Mouse (Mus musculus): ENCODE measurements at regions not wholly inside any gene's neighbourhood (a gene's known extent, or its start where the extent isn't known, plus 50 kb on each side); places are given as distances from the start of the nearest gene placed in this dataset.

DNA sequence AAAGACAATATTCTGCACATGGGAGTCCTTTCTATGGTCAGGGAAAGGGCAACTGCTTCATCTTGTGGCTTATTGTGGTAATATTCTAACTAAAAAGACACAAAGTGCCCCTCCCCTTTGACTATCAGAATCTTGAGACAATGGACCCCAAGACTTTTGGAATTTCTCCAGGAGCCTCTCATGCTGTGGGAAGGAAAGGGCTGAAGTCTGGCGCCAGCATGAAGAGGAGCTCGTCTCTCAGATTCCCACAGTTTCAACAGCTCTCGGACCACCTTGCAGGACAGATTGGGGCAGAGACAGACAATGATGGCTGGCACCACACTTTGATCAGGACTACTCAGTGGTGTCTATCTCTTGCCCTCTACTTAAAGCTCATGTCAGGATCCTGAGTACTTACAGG, 311.8 kb downstream of the Tbc1d1 start:
- H3K4me1 ChIP-seq (replicated peaks; ENCODE audit: control insufficient read depth, insufficient read depth, low read length), result no peaks in the 10 kb centered on the region
- WGBS, result 90% methylated on average over 3 of the region's 3 CpGs
- H3K36me3 ChIP-seq (ENCODE audit: control insufficient read depth, insufficient read depth, low read length), result no peaks in the 10 kb centered on the region
- no peaks in the 10 kb centered on the region for H3K9me3 ChIP-seq (ENCODE audit: control insufficient read depth, low read length)
- ATAC-seq (replicated peaks; ENCODE audit: low FRiP score, low TSS enrichment, low read depth), result no peak
- no peak overlapping the region for H3K4me2 ChIP-seq (ENCODE audit: low read length)
- H3K4me3 ChIP-seq (ENCODE audit: low read depth, low read length), result no peak overlapping the region
- no peak overlapping the region for H3K9ac ChIP-seq (ENCODE audit: low read length)
- no peaks in the 10 kb centered on the region for H3K27me3 ChIP-seq (replicated peaks; ENCODE audit: control insufficient read depth, insufficient read depth, low read length)
- no peak overlapping the region for H3K27ac ChIP-seq (ENCODE audit: low read depth)
- DNase-seq (ENCODE audit: low spot score), result no peak

DNA sequence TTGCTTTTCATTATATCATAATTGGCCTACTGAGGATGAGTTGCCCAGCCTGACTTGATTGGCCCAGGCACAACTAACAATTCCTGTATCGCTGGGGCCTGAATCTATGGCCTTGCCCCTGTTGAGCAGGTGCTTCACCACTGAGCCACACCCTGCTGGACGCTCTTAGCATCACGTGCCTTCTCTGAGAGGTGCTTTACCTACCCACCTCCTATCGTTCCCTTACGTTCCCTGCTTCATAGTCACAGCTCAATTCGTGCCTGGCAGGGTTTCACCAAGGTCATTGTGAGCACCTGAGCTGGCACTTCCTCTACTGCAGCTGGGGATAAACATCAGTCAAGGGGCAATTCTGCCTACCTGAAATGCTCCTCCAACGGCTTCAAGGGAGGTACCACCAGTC, 312.2 kb downstream of the Tbc1d1 start:
- ATAC-seq (replicated peaks; ENCODE audit: low FRiP score, low TSS enrichment, low read depth), result no peak
- 79% methylated on average over 7 of the region's 7 CpGs for WGBS

DNA sequence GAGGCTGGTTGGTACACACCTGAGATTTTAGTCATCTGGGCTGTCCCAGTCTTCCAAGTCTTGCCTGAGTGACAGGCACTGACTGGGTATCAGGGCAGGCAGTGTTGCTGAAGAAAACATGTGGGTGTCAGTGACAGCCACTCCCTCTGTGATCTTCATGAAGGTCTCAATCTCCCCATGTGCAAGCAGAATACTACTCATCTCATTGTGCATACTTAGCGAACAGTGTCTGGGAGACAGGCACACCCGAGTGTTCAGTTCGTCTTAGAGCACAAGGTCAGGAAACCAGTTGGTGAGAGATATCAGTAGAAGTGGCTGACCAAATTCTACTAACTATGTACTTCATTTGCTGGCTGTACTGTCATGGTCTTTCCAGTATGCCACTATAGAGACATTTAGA, 315.9 kb downstream of the Tbc1d1 start:
- Histone ChIP-seq H3K4me3 (ENCODE audit: low read depth, low read length) (no peak overlapping the region), H3K36me3 (ENCODE audit: control insufficient read depth, insufficient read depth, low read length) (no peaks in the 10 kb centered on the region), H3K27me3 (replicated peaks; ENCODE audit: control insufficient read depth, insufficient read depth, low read length) (no peaks in the 10 kb centered on the region), H3K4me2 (ENCODE audit: low read length) (no peak overlapping the region), H3K27ac (ENCODE audit: low read depth) (no peak overlapping the region), H3K9me3 (ENCODE audit: control insufficient read depth, low read length) (no peaks in the 10 kb centered on the region), H3K9ac (ENCODE audit: low read length) (no peak overlapping the region), H3K4me1 (replicated peaks; ENCODE audit: control insufficient read depth, insufficient read depth, low read length) (no peaks in the 10 kb centered on the region)
- WGBS, result 78% methylated on average over 3 of the region's 3 CpGs
- DNase-seq (ENCODE audit: low spot score), result no peak
- ATAC-seq (replicated peaks; ENCODE audit: low FRiP score, low TSS enrichment, low read depth), result no peak

More for the DNA sequence above, 312.2 kb downstream of the Tbc1d1 start:
- DNase-seq (ENCODE audit: low spot score), result no peak
- H3K36me3 ChIP-seq (ENCODE audit: control insufficient read depth, insufficient read depth, low read length), result no peaks in the 10 kb centered on the region
- no peak overlapping the region for H3K4me2 ChIP-seq (ENCODE audit: low read length)
- H3K9me3 ChIP-seq (ENCODE audit: control insufficient read depth, low read length), result no peaks in the 10 kb centered on the region
- no peak overlapping the region for H3K9ac ChIP-seq (ENCODE audit: low read length)
- no peak overlapping the region for H3K4me3 ChIP-seq (ENCODE audit: low read depth, low read length)
- no peak overlapping the region for H3K27ac ChIP-seq (ENCODE audit: low read depth)
- H3K27me3 ChIP-seq (replicated peaks; ENCODE audit: control insufficient read depth, insufficient read depth, low read length), result no peaks in the 10 kb centered on the region
- H3K4me1 ChIP-seq (replicated peaks; ENCODE audit: control insufficient read depth, insufficient read depth, low read length), result no peaks in the 10 kb centered on the region

DNA sequence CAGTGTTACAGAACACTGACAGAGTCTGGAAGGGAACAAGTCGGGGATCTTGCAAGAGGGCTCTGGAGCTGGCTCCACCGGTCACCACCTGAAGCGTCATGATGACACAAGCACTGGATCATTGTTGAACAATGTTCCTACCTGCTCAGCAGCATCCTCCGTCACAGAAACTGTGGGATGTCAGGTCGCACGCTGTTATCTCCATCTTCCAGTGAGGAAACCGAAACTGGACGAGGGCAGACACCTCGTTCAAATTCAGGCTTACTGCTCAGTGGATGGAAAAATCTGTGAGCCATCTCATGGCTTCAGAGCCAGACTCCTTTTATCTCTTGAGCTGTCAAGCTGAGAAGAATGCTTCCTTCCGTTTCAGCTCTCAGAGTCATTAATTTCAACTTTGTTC, 316.3 kb downstream of the Tbc1d1 start:
- H3K27me3 ChIP-seq (replicated peaks; ENCODE audit: control insufficient read depth, insufficient read depth, low read length), result no peaks in the 10 kb centered on the region
- WGBS, result 63% methylated on average over 10 of the region's 10 CpGs
- no peak overlapping the region for H3K4me2 ChIP-seq (ENCODE audit: low read length)
- no peaks in the 10 kb centered on the region for H3K4me1 ChIP-seq (replicated peaks; ENCODE audit: control insufficient read depth, insufficient read depth, low read length)
- H3K4me3 ChIP-seq (ENCODE audit: low read depth, low read length), result no peak overlapping the region
- H3K27ac ChIP-seq (ENCODE audit: low read depth), result no peak overlapping the region
- ATAC-seq (replicated peaks; ENCODE audit: low FRiP score, low TSS enrichment, low read depth), result no peak
- DNase-seq (ENCODE audit: low spot score), result no peak
- no peaks in the 10 kb centered on the region for H3K9me3 ChIP-seq (ENCODE audit: control insufficient read depth, low read length)
- no peaks in the 10 kb centered on the region for H3K36me3 ChIP-seq (ENCODE audit: control insufficient read depth, insufficient read depth, low read length)
- no peak overlapping the region for H3K9ac ChIP-seq (ENCODE audit: low read length)

DNA sequence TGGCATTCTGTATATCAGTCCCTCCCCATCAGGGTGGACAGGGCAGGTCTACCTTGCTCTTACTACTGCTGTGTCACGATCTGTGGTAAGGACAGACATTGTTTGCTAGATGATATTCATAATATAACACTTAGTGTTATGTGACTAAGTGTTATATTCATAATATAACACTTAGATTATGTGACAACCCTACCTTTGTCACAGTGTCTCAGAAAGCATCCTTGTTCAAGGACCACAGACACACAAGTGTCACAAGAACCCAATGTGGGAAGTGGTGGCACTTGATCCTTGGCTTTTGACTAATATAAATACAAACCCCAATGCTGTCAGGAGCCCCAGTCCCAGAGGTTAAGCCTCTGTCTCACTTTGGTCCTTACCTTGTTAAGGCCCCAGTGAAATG, 318.8 kb downstream of the Tbc1d1 start:
- H3K4me3 ChIP-seq (ENCODE audit: low read depth, low read length), result no peak overlapping the region
- no peak overlapping the region for H3K27ac ChIP-seq (ENCODE audit: low read depth)
- ATAC-seq (replicated peaks; ENCODE audit: low FRiP score, low TSS enrichment, low read depth) (no peak), DNase-seq (ENCODE audit: low spot score) (no peak)
- no peak overlapping the region for H3K9ac ChIP-seq (ENCODE audit: low read length)
- H3K4me1 ChIP-seq (replicated peaks; ENCODE audit: control insufficient read depth, insufficient read depth, low read length), result peaks cover 2% of the 10 kb centered on the region; the same call in 1 of the 2 replicates
- no peaks in the 10 kb centered on the region for H3K9me3 ChIP-seq (ENCODE audit: control insufficient read depth, low read length)
- H3K27me3 ChIP-seq (replicated peaks; ENCODE audit: control insufficient read depth, insufficient read depth, low read length), result no peaks in the 10 kb centered on the region
- 88% methylated on average over 1 of the region's 1 CpGs for WGBS
- no peaks in the 10 kb centered on the region for H3K36me3 ChIP-seq (ENCODE audit: control insufficient read depth, insufficient read depth, low read length)
- no peak overlapping the region for H3K4me2 ChIP-seq (ENCODE audit: low read length)

DNA sequence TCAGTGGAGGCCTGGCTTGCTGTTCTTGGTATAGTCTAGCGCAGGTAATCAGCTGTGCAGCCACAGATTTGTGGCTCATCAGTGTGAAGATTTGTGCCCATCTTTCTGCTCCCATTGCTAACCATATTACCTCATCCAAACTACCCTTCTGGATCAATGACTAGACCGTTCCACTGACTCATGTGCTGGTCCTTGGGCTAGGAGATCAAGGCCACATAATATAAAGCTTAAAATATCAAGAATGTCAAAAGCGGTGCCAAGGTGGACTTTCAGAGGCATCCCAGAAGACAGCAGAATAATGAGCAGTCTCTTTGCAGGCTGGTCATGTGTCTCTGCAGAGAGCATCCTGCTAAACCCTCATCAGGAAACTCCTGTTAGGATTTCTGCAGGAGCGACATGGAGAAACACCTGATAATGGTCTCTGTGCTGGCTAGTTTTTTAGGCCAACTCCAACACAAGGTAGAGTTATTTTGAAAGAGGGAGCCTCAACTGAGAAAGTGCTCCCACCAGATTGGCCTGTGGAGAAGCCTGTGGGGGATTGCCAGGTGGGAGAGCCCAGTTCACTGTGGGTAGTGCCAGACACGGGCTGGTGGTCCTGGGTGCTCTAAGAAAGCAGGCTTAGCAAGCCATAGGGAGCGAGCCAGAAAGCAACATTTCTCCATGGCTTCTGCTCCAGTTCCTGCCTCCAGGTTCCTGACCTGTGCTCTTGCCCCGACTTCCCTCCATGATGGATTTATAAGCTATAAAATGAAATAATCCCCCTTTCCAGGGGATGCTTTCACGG, 319.8 kb downstream of the Tbc1d1 start:
- no peak overlapping the region for H3K4me3 ChIP-seq (ENCODE audit: low read depth, low read length)
- H3K27ac ChIP-seq (ENCODE audit: low read depth), result no peak overlapping the region
- H3K4me2 ChIP-seq (ENCODE audit: low read length), result no peak overlapping the region
- H3K4me1 ChIP-seq (replicated peaks; ENCODE audit: control insufficient read depth, insufficient read depth, low read length), result peaks cover 2% of the 10 kb centered on the region; the same call in 1 of the 2 replicates
- DNase-seq (ENCODE audit: low spot score) (no peak), ATAC-seq (replicated peaks; ENCODE audit: low FRiP score, low TSS enrichment, low read depth) (no peak)
- WGBS, result 72% methylated on average over 8 of the region's 8 CpGs
- H3K9me3 ChIP-seq (ENCODE audit: control insufficient read depth, low read length), result no peaks in the 10 kb centered on the region
- H3K36me3 ChIP-seq (ENCODE audit: control insufficient read depth, insufficient read depth, low read length), result no peaks in the 10 kb centered on the region
- no peaks in the 10 kb centered on the region for H3K27me3 ChIP-seq (replicated peaks; ENCODE audit: control insufficient read depth, insufficient read depth, low read length)
- H3K9ac ChIP-seq (ENCODE audit: low read length), result no peak overlapping the region

DNA sequence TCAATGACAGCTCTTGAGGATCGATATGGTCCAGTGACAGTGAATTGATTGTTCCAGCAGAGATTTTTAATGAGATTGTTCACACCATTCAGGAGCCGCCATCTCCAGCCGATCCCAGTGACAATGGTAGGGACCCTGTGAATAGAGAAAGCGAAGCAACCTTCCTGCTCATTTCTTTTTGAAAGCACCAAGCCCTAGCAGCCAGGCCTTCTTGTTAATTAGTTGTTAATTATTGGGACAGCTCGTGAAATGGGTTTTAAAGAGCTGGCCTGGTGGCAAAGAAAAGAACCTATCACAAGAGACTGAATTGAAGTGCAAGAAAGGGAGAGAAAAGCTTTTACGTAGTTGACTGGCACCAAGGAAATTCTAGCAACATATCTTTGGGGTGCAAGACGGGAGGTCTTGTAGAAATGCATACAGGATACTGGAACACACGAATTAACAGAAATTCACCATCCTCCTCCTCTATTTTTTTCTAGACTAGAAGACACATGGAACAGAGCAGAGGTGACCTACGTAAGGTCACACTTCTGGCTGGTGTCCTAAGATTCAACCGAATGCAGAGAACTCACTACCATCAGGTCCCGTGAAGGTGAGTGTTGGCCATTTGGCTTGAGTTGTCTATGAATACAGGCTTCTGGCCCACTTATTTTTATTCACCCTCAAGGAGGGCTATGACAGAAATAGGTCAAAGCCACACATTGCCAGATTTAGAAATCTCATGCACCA, 320.7 kb downstream of the Tbc1d1 start:
- no peak overlapping the region for H3K27ac ChIP-seq (ENCODE audit: low read depth)
- H3K36me3 ChIP-seq (ENCODE audit: control insufficient read depth, insufficient read depth, low read length), result no peaks in the 10 kb centered on the region
- ATAC-seq (replicated peaks; ENCODE audit: low FRiP score, low TSS enrichment, low read depth) (no peak), DNase-seq (ENCODE audit: low spot score) (no peak)
- H3K9ac ChIP-seq (ENCODE audit: low read length), result no peak overlapping the region
- H3K4me2 ChIP-seq (ENCODE audit: low read length), result no peak overlapping the region
- WGBS, result 82% methylated on average over 11 of the region's 11 CpGs
- no peaks in the 10 kb centered on the region for H3K9me3 ChIP-seq (ENCODE audit: control insufficient read depth, low read length)
- H3K27me3 ChIP-seq (replicated peaks; ENCODE audit: control insufficient read depth, insufficient read depth, low read length), result no peaks in the 10 kb centered on the region
- peaks cover 2% of the 10 kb centered on the region; the same call in 1 of the 2 replicates for H3K4me1 ChIP-seq (replicated peaks; ENCODE audit: control insufficient read depth, insufficient read depth, low read length)
- no peak overlapping the region for H3K4me3 ChIP-seq (ENCODE audit: low read depth, low read length)

DNA sequence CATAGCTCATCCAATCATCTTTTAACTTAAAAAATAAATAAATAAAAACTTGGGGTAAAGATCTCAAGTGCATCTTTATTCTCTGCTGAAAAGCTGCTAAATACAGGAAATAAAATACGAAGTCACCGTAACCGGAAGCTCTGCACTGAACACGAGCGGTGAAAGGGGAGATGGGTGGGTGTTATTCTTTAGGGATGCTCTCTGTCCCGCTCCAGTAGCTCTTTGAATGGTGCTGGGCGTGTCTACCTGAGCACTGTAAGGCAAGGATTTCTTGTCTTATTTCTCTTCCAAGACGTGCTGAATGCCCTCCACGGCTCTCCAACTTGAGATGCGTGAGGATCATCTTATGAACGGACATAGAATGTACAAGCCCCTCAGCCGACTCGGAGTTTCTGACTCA, 322.0 kb downstream of the Tbc1d1 start:
- Histone ChIP-seq H3K4me2 (ENCODE audit: low read length) (no peak overlapping the region), H3K27ac (ENCODE audit: low read depth) (no peak overlapping the region), H3K9me3 (ENCODE audit: control insufficient read depth, low read length) (no peaks in the 10 kb centered on the region), H3K27me3 (replicated peaks; ENCODE audit: control insufficient read depth, insufficient read depth, low read length) (no peaks in the 10 kb centered on the region), H3K36me3 (ENCODE audit: control insufficient read depth, insufficient read depth, low read length) (no peaks in the 10 kb centered on the region), H3K4me3 (ENCODE audit: low read depth, low read length) (no peak overlapping the region), H3K9ac (ENCODE audit: low read length) (no peak overlapping the region), H3K4me1 (replicated peaks; ENCODE audit: control insufficient read depth, insufficient read depth, low read length) (peaks cover 2% of the 10 kb centered on the region; the same call in 1 of the 2 replicates)
- DNase-seq (ENCODE audit: low spot score) (no peak), ATAC-seq (replicated peaks; ENCODE audit: low FRiP score, low TSS enrichment, low read depth) (no peak)
- WGBS, result 83% methylated on average over 13 of the region's 13 CpGs
